ENCODE assay signal across 18 mouse cellular contexts in the genomic region with DNA sequence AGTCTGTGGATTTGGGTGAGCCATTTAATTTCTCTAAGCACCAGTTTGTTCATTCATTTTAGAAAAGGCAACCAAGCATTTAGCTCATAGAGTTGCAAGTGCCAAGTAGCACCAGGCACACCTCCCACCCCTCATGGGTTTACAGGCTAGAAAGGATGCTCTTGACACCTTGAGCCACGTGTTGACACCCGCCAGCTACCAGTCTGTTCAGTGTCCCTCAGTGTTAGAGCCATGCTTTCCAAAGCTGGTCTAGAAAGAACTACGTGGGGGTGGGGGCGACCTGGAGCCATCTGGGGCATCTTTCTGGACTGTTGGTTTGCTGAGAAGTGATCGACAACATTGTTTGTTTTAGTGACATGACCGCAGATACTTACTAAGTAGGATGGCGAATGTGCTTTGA. TPM values are rescaled to one million over a fixed set of nuclear protein-coding genes. Genes with fewer than 3 reads are reported as not detected.
DNase-seq lines count a peak whose midpoint lies in the region; ATAC-seq lines count a peak whose summit lies in the region.
"Had no signal": no experiment of that assay in that cellular context is flagged by ENCODE, and none has a peak within 500 bp of the region (broad histone marks: within the 10 kb centered on the region; RNA-seq: fewer than 3 reads in every experiment).

No protein-coding gene starts in this region.

- peaks cover 40% of the 10 kb centered on the region for H3K4me1 ChIP-seq in hindbrain, embryonic 15.5 days (replicated peaks)
- H3K4me1 ChIP-seq in hindbrain, embryonic 12.5 days: peaks cover 41% of the 10 kb centered on the region
- peaks cover 42% of the 10 kb centered on the region for H3K4me1 ChIP-seq in neural tube, embryonic 13.5 days (replicated peaks)
- H3K4me1 ChIP-seq in liver, embryonic 15.5 days (replicated peaks): peaks cover 96% of the 10 kb centered on the region

- H3K27me3 ChIP-seq in hindbrain, embryonic 15.5 days: no peaks in the 10 kb centered on the region
- no peaks in the 10 kb centered on the region; the same call in 1 of the 2 replicates for H3K27me3 ChIP-seq in hindbrain, embryonic 12.5 days
- H3K27me3 ChIP-seq in neural tube, embryonic 13.5 days: no peaks in the 10 kb centered on the region
- H3K27me3 ChIP-seq in liver, embryonic 15.5 days: no peaks in the 10 kb centered on the region
- H3K27me3 ChIP-seq: heart, embryonic 13.5 days had no signal

- H3K9ac ChIP-seq in hindbrain, embryonic 15.5 days: no peak overlapping the region
- no peak overlapping the region for H3K9ac ChIP-seq in hindbrain, embryonic 12.5 days
- H3K9ac ChIP-seq in neural tube, embryonic 13.5 days: no peak overlapping the region
- no peak overlapping the region for H3K9ac ChIP-seq in liver, embryonic 15.5 days
- H3K9ac ChIP-seq: heart, embryonic 13.5 days had no signal

- no peak overlapping the region for H3K4me3 ChIP-seq in hindbrain, embryonic 15.5 days
- H3K4me3 ChIP-seq in hindbrain, embryonic 12.5 days: no peak overlapping the region
- H3K4me3 ChIP-seq in neural tube, embryonic 13.5 days: no peak overlapping the region
- no peak overlapping the region for H3K4me3 ChIP-seq in liver, embryonic 15.5 days (replicated peaks)
- H3K4me3 ChIP-seq: heart, embryonic 13.5 days; left cerebral cortex, adult 2 months; myocyte had no signal

- no peak overlapping the region for H3K4me2 ChIP-seq in hindbrain, embryonic 15.5 days
- no peak overlapping the region for H3K4me2 ChIP-seq in hindbrain, embryonic 12.5 days (replicated peaks)
- no peak overlapping the region for H3K4me2 ChIP-seq in neural tube, embryonic 13.5 days
- H3K4me2 ChIP-seq in liver, embryonic 15.5 days: no peak overlapping the region

- no peaks in the 10 kb centered on the region for H3K9me3 ChIP-seq in hindbrain, embryonic 15.5 days
- H3K9me3 ChIP-seq in hindbrain, embryonic 12.5 days (replicated peaks): no peaks in the 10 kb centered on the region
- H3K9me3 ChIP-seq in neural tube, embryonic 13.5 days: no peaks in the 10 kb centered on the region
- no peaks in the 10 kb centered on the region for H3K9me3 ChIP-seq in liver, embryonic 15.5 days (replicated peaks)
- H3K9me3 ChIP-seq: heart, embryonic 13.5 days had no signal

- DNase-seq in neural tube, embryonic 10.5 days (ENCODE audit: extremely low spot score, low spot score): no peak
- DNase-seq in retina, postnatal 1 day: no peak
- DNase-seq: adrenal gland, postnatal 10 days; cerebellum, adult 11 months; heart, postnatal 36 days; kidney, adult 2 months; kidney, postnatal 14 days; lung, adult 2 months; right cerebral cortex, adult 18-20 months had no signal

- H3K27ac ChIP-seq in hindbrain, embryonic 15.5 days (replicated peaks): peak overlapping the region; percentile 93
- H3K27ac ChIP-seq in hindbrain, embryonic 12.5 days: no peak overlapping the region
- peak overlapping the region; percentile 95; the same call in 1 of the 2 replicates for H3K27ac ChIP-seq in neural tube, embryonic 13.5 days (replicated peaks)
- peak overlapping the region; percentile 94 for H3K27ac ChIP-seq in liver, embryonic 15.5 days (replicated peaks)
- H3K27ac ChIP-seq: left cerebral cortex, adult 2 months had no signal

- 87% methylated on average over 7 of the region's 7 CpGs for WGBS in hindbrain, embryonic 15.5 days
- WGBS in hindbrain, embryonic 12.5 days: 83% methylated on average over 7 of the region's 7 CpGs
- 84% methylated on average over 7 of the region's 7 CpGs for WGBS in neural tube, embryonic 13.5 days
- 79% methylated on average over 7 of the region's 7 CpGs for WGBS in liver, embryonic 15.5 days (ENCODE audit: insufficient replicate concordance)

- no peaks in the 10 kb centered on the region for H3K36me3 ChIP-seq in hindbrain, embryonic 15.5 days
- H3K36me3 ChIP-seq in hindbrain, embryonic 12.5 days: no peaks in the 10 kb centered on the region
- no peaks in the 10 kb centered on the region for H3K36me3 ChIP-seq in neural tube, embryonic 13.5 days
- 0 out of 2 replicates have a peak, but pooled peaks cover 7% of the 10 kb centered on the region for H3K36me3 ChIP-seq in liver, embryonic 15.5 days (replicated peaks)
- H3K36me3 ChIP-seq: heart, embryonic 13.5 days had no signal

- ATAC-seq in hindbrain, embryonic 15.5 days (ENCODE audit: low FRiP score, low read depth): no peak
- no peak for ATAC-seq in hindbrain, embryonic 12.5 days (ENCODE audit: low FRiP score)
- ATAC-seq in neural tube, embryonic 13.5 days (ENCODE audit: low read depth): no peak
- ATAC-seq in liver, embryonic 15.5 days (ENCODE audit: insufficient read depth): no peak
- no peak for ATAC-seq in granulocyte monocyte progenitor cell, adult 5-6 weeks (replicated peaks; ENCODE audit: poor library complexity, severe bottlenecking)
- ATAC-seq: inflammation-experienced regulatory T-cells, adult 6 months had no signal

RNA-seq across cellular contexts. Expression of gene Arrb1, which starts 1.7 kb away (rescaled TPM):
- 17.5 and 19.1 TPM in 2 replicates for polyA plus RNA-seq in hindbrain, embryonic 15.5 days (2015; fragmentation: Nextera tagmentation; extraction: Ambion mirVana)
- 16.7 TPM in 2 replicates for polyA plus RNA-seq in hindbrain, embryonic 12.5 days (2016; fragmentation: Nextera tagmentation; extraction: Ambion mirVana)
- 15.9 and 16.2 TPM in 2 replicates for polyA plus RNA-seq in neural tube, embryonic 13.5 days (2015; fragmentation: Nextera tagmentation; extraction: Ambion mirVana)
- 97.2 and 101 TPM in 2 replicates for polyA plus RNA-seq in liver, embryonic 15.5 days (2015; fragmentation: Nextera tagmentation; extraction: Ambion mirVana)
- 35.3 and 40.1 TPM in 2 replicates for total RNA-seq in granulocyte monocyte progenitor cell, adult 5-6 weeks (2014; fragmentation: Nextera tagmentation)
- 24.1 and 36.6 TPM in 2 replicates for total RNA-seq in granulocyte monocyte progenitor cell, adult 5-6 weeks (2017)

RNA-seq across cellular contexts. Expression of gene Rps3, which starts 50.1 kb away (rescaled TPM):
- polyA plus RNA-seq in hindbrain, embryonic 15.5 days (2015; fragmentation: Nextera tagmentation; extraction: Ambion mirVana): 401 and 427 TPM in 2 replicates
- polyA plus RNA-seq in hindbrain, embryonic 12.5 days (2016; fragmentation: Nextera tagmentation; extraction: Ambion mirVana): 512 and 534 TPM in 2 replicates
- 514 and 540 TPM in 2 replicates for polyA plus RNA-seq in neural tube, embryonic 13.5 days (2015; fragmentation: Nextera tagmentation; extraction: Ambion mirVana)
- polyA plus RNA-seq in liver, embryonic 15.5 days (2015; fragmentation: Nextera tagmentation; extraction: Ambion mirVana): 380 and 449 TPM in 2 replicates
- total RNA-seq in granulocyte monocyte progenitor cell, adult 5-6 weeks (2014; fragmentation: Nextera tagmentation): 1,410 and 1,463 TPM in 2 replicates
- total RNA-seq in granulocyte monocyte progenitor cell, adult 5-6 weeks (2017): 1,810 and 2,293 TPM in 2 replicates
